Mouse (Mus musculus) adrenal gland, adult (tissue): ENCODE results near the gene Qtrt2.

Source experiments
- DNase-seq, 2 experiments: peaks; one replicate each; pipeline ENCODE4 v3.0.0; 2022 to 2023; ENCODE audit warnings: low spot score in 1 of 2; ENCODE audit not compliant: inconsistent age in 2 of 2

Qtrt2 gene

DNA sequence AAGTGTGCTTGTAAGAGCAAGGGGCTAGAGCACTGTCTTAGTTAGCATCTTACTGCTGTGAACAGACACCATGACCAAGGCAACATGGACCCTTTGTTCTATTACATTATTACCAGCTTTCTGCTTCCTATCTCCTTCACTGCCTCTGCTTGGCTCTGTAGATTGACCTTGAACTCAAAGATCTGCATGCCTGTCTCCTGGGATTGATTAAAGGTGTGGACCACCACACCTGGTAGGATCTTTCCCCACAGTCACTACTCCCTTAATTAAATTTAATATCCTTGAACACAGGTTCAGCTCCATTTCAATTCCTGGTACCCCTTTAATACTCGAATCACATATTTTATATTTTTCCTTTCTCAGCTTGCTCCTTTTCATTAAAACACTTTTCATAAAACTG is 763 bp downstream of the Qtrt2 start:
- DNase-seq: no peak

DNA sequence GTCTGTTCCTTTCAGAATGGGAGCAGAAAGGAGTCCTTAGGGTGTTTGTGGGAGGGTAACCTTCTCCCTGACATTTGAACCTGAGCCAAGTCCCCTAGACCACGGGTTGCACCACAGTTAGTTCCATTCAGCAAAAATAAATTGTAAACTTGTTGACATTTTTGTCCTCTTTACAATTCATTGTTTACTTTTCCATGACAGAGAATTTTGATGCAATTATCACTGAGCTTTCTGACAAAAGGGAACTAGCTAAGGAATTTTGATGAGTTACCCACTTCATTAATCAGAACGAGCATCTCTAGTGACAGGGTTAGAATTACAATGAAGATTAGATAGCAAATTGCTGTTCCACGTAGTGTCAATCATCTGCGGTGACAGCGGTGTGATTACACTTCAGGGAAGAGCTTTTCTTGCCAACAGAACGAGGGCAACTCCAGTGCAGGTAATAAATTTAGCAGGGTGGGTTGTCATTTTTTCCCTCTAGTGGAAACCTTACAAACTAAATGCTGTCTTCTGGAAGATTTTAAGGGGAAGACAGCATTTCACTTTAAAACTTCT is 1.5 kb downstream of the Qtrt2 start:
- no peak for DNase-seq

DNA sequence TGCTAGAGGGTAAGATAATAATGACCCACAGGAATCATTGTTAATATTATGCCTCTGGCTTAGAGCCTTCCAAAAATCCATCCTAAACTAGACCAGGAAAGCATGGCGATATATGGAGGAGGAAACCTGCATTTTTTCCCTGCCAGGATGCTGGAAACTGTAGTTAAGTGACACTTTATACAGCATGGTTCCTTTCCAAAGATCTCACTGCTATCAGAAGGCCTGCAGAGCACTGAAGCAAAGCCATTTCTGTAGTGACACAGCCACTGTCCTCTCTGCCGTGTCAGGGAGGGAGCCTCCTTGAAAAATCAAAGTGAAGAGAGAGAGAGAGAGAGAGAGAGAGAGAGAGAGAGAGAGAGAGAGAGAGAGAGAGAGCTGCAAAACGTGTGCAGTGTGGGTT is 4.0 kb downstream of the Qtrt2 start:
- DNase-seq: no peak

DNA sequence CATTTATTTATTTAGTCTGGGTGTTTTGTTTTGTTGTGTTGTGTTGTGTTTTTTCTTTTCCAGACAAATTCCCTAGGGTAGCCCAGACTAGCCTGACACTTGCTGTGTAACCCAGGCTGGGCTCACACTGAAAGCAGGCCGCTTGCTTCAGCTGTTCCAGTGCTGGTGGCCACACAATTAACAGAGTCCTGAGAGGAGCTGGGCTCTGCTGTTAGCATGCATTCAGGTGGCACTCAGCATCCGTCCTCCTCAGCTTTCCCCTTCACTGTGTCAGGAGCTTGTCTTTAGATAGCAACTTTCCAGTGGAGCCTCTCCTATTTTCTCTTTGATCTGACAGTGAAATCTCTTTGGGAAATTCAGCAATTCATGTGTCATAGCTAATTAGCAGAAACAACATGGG is 4.6 kb downstream of the Qtrt2 start:
- DNase-seq: no peak

DNA sequence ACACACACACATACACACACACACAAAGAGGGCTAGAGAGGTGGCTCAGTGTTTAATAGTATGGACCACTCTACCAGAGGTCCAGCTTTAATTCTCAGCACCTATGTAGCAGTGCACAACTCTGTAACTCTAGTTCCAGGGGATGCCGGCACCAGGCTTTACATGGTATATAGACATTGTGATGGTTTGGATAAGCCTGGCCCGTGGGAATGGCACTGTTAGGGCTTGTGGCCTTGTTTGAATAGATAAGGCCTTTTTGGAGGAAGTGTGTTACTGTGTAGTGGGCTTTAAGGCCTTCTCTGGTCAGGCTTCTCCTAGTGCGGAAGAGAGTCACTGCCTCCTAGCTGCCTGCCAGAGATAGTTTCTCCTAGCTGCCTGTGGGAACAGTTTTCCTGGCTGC is 7.7 kb downstream of the Qtrt2 start:
- no peak for DNase-seq

DNA sequence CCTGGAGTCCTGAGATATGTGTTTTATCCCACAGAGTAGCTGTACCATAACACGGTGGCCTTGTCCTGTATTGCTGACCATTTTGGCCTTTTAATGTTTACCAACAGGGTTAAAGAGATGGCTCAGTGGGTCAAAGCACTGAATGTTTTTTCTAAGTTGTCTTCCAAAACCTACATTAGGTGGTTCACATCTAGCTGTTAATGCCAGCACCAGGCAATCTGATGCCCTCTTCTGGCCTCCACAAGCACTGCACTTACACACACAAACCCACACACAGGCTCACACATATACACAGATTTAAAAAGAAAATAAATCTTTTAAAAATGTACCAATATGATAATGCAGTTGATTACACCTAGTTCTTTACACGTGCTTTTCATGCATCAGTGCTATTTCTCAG is 17.7 kb downstream of the Qtrt2 start:
- DNase-seq: no peak

DNA sequence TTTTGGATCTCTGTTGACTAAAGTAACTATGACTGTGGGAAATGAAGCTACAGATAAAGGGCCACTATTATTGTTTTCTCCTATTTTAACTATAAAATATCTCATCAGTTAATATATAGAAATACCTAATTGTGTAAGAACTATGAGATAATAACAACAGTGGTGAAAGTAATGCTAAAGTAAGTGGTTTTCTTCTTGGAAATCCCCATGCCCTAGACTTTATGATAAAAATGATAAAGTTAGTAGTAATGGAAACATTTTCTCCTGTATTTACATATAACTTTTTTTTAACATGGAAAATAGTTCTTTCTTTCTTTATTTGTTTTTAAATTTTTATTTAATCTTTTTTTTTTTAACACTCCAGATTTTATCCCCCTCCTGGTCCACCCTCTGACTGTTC is 26.0 kb downstream of the Qtrt2 start:
- no peak for DNase-seq

DNA sequence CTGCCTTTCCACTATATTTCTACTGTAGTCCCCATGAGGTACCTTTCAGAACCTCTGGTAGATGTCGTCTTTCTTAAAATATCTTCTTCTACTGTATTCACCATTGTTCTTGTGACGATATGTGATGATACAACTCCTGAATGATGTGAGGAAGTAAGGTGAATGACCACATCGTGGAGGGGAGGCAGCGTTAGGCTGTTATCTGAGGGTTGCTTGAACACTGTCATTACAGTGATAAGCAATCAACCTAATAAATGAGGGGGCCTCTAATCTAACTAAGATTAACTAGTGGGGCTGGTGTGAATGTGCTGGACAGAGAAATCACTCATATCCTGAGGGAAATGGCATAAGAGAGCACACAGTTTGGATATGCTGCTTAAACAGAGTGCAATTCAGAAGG is 26.5 kb downstream of the Qtrt2 start:
- DNase-seq: no peak

DNA sequence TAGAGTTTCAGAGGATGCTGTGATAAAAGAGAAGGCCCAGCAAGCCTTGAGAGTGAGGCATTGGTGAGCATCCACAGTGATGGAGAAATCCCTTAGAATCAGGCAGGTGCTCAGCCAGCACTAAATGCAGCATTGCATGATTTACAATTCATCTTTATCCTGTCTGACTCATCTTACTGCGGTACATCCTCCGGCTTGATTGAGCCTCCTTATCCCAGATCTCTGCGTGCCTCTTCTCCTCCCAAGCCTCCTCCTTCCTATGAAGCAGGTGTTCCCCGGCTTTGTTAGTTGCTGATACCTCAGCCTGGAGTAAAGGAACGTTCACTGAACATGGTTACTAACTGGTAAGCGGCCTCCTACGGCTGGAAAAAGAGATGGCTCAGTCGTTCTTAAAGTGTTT is 32.1 kb downstream of the Qtrt2 start:
- no peak for DNase-seq

DNA sequence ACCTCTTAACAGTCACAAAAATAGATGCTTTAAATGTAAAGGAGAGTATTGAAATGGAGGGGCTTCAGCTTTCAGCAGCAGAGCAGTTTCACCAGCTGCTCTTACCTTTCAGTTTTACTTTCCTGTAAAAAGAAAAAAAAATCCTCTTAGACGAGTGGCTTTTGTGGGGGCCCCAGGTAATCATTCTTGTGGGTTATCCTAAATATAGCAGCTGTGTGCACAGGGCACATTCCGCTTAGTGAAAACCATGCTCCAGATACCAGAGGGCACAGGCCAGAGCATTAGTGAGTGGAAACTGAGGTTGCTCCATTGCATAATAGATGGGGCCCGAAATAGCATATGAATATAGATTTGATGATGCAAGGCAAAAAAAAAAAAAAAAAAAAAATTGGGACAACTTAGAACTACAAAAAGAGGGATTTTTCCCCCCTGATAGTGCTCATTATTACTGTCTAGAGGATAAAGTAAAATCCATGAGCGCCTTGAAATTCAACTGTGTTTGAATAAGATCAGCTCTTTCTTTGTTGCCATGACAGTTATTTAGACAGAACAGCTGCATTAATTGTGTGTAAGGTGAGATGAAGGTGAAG is 35.8 kb downstream of the Qtrt2 start:
- DNase-seq: no peak

DNA sequence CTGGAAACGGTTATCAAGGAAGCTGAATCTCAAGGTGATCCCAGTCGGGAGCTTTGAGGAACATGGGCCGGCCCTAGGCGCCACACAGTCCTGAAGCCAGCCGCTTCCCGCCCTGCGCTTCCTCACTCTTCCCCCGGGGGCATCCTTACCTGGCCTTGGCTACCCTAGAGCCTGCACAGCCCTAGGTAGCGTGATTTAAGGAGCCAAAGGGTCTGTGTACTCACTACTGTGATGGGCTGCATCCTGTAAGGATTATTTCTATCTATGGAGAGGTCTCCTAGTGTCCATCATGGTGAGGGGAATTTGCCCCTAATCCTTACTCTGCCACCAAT is 36.6 kb downstream of the Qtrt2 start:
- no peak for DNase-seq

DNA sequence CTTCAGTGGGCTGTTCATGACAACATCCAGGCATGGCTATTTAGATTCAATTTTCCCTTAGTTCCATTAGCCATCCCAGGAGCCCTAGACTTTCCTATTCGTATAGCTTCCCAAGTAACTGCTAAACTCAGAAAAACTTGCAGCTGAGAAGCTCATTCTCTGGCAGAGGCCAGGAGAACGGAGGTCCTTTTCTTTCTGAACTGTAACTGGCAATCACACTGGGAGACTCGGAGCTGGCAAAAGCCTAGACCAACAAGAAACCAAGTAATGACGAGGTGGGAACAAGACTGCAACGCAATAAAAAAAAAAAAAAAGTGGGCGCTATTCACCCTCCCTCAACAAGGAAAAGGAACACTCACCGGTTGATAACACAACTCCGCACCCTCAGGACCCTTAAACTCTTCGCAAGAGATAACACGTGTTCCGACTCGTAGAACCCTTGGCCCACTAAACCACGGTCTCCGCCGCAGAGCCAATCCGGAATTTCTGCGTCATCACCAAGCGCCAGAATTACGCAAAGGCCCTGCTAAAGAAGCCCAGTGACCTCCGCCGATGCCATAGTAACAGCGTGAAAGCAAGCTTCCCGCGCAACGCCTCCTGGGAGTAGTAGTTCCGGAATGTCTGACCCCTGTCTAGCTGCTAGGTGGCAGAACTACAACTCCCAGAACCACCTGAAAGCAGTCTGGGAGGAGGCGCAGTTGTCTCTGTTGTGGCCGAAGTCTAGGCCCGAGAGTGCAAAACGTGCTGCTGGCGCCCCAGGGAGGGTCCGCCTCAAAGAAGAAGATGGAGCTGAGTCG is 37.2 kb downstream of the Qtrt2 start, which contains the start of gene Ccdc191:
Ccdc191 (plus strand) TSS at position 593 of the 797 bp plus-strand sequence.
- DNase-seq: peak; percentile 99 to 100

DNA sequence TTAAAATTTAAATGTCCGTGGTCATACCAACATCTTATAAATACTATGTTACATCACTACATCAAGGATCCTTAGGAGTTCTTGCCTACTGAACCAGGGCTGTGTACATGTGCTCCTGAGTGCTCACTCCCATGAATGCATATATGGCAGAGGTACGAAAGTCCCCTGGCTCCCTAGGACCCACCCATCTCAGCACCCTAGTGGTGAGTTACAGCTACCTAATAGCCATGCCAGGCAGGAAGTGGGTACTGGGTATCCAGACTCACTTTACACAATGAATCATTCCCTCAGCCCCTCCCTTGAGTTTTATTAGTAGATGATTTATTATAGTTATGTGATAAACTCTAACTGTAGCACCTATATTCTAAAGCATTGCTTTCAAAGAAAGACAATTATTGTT is 44.3 kb downstream of the Qtrt2 start:
- DNase-seq: no peak

DNA sequence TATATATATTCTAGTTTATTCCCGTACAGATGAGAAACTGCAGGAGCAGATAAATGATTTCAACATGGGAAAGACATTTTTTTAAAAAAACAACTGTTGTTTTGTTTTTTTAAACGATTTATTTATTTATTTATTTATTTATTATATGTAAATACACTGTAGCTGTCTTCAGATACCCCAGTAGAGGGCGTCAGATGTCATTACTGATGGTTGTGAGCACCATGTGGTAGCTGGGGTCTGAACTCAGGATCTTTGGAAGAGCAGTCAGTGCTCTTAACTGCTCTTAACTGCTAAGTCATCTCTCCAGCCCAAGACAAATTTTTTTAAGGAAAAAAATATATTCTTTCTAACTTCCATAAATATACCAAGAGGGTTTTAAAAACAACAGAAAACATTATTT is 45.0 kb downstream of the Qtrt2 start:
- DNase-seq: no peak

DNA sequence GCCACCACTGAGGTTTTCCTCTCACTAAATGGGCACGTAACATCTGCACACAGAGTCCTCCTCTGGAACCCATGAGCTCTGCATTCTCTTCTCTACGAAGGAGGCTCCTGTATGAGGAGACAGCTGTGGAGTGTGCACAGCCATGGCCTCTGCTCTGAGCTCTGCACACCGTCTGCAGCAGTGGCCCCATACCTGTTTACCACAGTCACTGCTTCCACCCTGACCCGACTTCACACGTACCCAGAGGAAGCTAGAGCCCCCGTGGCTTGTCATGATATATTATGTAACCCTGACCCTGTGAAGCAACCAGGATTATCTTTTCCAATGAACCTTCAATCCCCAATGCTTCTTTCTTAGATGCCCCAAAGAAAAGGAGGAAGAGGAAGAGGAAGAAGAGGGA is 46.8 kb downstream of the Qtrt2 start:
- no peak for DNase-seq

DNA sequence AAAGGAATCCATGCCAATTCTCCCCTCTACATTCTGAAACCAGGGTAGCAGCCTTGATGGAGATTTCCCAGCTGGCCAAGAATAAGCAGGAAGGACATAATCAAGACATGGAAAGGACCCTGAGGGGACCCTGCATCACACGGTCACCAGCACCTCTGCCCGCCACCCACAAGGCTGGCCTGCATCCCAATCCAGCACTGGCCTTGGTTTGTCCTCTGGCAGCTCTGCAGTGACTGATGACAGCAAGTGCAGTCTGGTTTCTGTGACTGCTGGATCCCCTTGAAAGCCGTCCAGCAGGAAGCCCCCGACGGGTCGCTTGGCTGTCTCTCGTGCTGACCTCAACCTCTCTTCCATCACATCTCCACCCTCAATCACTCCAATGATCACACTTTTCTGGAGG is 55.2 kb downstream of the Qtrt2 start:
- peak in 1 of 2 experiments; percentile 43 for DNase-seq

DNA sequence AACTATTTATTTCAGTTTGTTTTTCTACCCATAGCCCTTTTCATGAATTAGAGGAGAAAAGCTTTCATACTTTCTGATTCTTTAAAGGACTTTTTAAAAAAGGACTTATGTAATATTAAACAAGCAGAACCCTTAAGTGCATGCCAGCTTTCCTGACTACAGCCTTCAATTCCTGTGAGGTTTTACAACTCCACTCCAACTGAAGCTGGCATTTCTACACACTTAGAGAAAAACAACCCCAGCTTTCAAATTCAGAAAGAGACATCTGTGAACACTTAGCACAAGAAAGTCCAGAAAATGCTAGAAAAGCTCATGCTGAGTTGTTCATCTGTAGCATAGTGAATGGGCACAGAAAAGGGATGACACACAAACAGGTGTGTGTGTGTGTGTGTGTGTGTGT is 56.8 kb downstream of the Qtrt2 start:
- DNase-seq: no peak

DNA sequence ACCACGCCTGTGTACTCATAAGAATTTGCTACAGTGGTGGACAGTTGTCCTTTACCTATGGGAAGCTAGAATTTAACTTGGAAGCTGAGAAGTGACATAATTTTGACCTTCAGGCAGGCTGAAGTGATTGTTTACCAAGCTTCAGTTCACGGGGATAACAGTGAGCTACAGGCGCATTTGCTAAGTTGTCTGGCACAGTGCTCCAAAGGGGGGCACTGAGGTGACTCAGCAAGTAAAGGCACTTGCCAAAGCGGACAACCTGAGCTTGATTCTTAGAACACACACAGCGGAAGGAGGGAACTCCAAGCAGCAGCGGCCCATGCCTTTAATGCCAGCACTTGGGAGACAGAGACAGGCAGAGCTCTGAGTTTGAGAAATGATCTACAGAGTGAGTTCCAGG is 66.0 kb downstream of the Qtrt2 start:
- no peak for DNase-seq

DNA sequence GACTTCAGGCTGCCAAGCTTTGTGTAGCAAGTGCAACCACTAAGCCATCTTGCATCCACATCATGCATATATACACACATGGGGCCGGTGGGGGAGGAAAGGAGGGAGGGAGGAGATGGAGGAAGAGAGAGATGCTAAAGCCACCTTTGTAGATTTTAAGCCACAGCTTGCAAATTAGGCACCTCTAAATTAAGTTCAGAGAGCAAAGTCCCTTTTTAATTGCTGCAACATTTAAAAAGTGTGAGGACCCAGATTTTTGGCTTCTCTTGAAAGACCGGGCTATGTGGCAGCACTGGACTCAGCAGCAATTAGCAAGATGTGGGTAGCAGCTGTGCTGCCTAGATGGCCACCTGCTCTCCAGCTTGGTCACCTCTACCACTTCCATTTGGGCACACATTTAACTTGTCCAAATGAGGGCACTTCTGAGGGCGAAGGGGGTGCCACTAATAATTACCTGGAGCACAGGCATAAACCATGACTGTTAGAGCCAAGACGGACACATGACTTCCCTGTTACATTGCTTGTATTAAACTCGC is 67.6 kb downstream of the Qtrt2 start:
- no peak for DNase-seq

DNA sequence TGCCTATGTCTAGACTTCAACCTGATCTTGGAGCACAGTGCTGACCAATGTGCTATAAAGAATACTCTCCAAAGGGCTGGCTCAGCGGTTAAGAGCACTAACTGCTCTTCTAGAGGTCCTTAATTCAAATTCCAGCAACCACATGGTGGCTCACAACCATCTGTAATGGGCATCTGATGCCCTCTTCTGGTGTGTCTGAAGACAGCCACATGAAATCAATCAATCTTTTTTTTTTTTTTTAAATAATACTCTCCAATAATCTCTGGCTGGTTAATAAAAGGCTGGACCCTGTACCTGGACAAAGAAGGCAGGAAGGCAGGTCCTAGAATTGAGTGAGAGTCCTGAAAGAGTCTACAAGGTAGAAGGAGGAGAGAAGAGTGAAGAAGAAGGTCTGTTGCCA is 76.8 kb downstream of the Qtrt2 start:
- no peak for DNase-seq

DNA sequence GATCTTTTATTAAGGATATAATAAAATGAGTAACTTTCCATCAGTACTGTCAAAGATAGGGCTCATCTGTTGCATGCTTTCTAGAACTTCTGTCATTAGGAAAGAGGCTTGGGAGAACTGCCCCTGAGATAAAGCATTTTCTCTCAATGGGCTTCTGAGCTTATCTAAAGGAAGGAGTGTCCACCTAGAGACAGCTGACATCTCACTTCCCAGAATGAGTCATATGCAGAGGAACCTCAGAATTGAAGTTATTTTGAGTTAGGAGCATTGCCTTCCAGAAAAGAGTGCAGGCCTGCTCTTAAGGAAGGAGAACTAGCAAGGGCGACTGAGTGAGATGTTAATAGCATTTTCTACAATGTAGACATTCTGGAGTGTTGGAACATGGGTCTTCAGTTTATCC is 85.4 kb downstream of the Qtrt2 start:
- no peak for DNase-seq

DNA sequence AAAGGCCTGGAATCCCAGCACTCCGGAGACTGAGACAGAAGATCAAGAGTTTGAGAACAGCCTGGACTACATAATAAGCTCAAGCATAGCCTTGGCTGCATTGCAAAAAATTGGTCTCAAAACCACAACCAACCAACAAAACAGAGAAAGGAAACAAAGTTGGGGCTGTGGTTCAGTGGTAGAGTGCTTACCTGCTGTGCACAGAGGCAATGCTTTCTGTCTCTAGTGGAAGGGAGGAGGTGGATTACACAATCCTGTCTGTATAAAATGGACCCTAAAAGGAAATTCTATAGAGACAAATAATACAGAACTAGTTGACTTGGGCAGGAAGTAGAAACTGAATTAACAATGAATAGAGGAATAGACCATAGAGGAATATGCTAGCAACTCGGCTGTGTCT is 94.7 kb downstream of the Qtrt2 start:
- no peak for DNase-seq

DNA sequence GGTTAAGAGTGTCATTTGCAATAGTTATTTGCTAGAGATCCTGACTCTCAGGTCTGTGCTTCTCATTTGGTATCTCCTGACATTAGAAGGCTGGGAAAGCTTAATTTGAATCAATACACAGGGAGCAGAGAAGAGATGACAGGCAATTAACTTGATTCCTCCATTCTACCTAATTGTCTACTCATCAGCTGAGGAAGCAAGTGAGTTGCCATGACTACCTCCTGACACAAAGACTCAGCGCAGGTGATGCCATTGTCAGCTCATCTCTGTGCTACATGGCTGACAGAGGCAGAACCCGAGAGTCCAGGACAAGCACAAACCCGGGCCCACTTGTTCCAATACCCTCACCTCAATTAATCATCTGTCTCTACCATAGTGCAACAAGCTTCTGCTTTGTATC is 99.1 kb downstream of the Qtrt2 start:
- DNase-seq: no peak
